In genomic region chr19:5003644-5004043, GRCm38 (mm10) we compare ENCODE assay signal across 11 mouse cellular contexts. TPM values are rescaled to one million over a fixed set of nuclear protein-coding genes. Genes with fewer than 3 reads are reported as not detected.
A peak's percentile ranks its signal among the peaks of the same experiment; 100 is the strongest.
DNase-seq lines count a peak whose midpoint lies in the region; ATAC-seq and TF ChIP-seq lines count a peak whose summit lies in the region.
"Not testable (repeated sequence)": the region's sequence is repeated elsewhere in the genome, so short reads cannot be mapped to it uniquely, and the experiment has no call there.
"Had no signal": no experiment of that assay in that cellular context is flagged by ENCODE, and none has a peak within 500 bp of the region (broad histone marks: within the 10 kb centered on the region; RNA-seq: fewer than 3 reads in every experiment).

No protein-coding gene starts in this region.

- H3K4me1 ChIP-seq in intestine, postnatal 0 days (replicated peaks; ENCODE audit: control insufficient read depth, insufficient read depth, low read length); lung, postnatal 0 days (ENCODE audit: insufficient read depth, low read depth, low read length): not testable (repeated sequence)

- not testable (repeated sequence) for H3K9me3 ChIP-seq in intestine, postnatal 0 days (ENCODE audit: control insufficient read depth); lung, postnatal 0 days (ENCODE audit: low read length)

- not testable (repeated sequence) for H3K27me3 ChIP-seq in Patski; intestine, postnatal 0 days (replicated peaks; ENCODE audit: control insufficient read depth, insufficient read depth, low read length); lung, postnatal 0 days (replicated peaks; ENCODE audit: insufficient read depth, low read length); splenic B cell, adult 2 months (ENCODE audit: control insufficient read depth, insufficient read depth, low read length, poor library complexity, severe bottlenecking)

- intact Hi-C loops in gastrocnemius, adult 2 months (cut with DNase I): loop anchor here (2.0 kb wide), 1 partner anchor 249 kb away; no protein-coding TSS in a partner anchor

- DNase-seq in 3T3-L1 (ENCODE audit: low read depth, low spot score) (peak; percentile 53), ES-CJ7 (ENCODE audit: low read depth, low spot score) (peak; percentile 67)
- DNase-seq in Patski (ENCODE audit: low read depth, low spot score); gastrocnemius, adult 2 months; lung, postnatal 0 days (ENCODE audit: low spot score): not testable (repeated sequence)
- DNase-seq in splenic B cell, adult 2 months (ENCODE audit: low read depth, low spot score): peak; percentile 22

- TF ChIP-seq EP300 in lung, postnatal 0 days (IDR thresholded peaks at IDR 0.05): not testable (repeated sequence)

- WGBS in intestine, postnatal 0 days: 64% methylated on average over 2 of the region's 2 CpGs
- 39% methylated on average over 2 of the region's 2 CpGs for WGBS in lung, postnatal 0 days

- H3K27ac ChIP-seq in gastrocnemius, adult 2 months; intestine, postnatal 0 days (ENCODE audit: low read depth, low read length); lung, postnatal 0 days (ENCODE audit: low read length): not testable (repeated sequence)

- CTCF ChIA-PET in Patski (lab: Charles Lee): interaction anchor here (0.7 to 2.4 kb wide), 4 partner anchors 9 to 34 kb away, joined by 3 to 10 read pairs (median 6); no protein-coding TSS in a partner anchor

- not testable (repeated sequence) for H3K4me3 ChIP-seq in gastrocnemius, adult 2 months; intestine, postnatal 0 days (ENCODE audit: low read depth, low read length); lung, postnatal 0 days (ENCODE audit: low read depth, low read length)

- H3K4me2 ChIP-seq in intestine, postnatal 0 days (replicated peaks; ENCODE audit: low read depth); lung, postnatal 0 days (replicated peaks; ENCODE audit: low read depth, low read length): not testable (repeated sequence)

- H3K9ac ChIP-seq in intestine, postnatal 0 days (ENCODE audit: low read depth, low read length); lung, postnatal 0 days (replicated peaks; ENCODE audit: low read depth): not testable (repeated sequence)

- POLR2A ChIA-PET in Patski (lab: Charles Lee): not testable (repeated sequence)

- in situ Hi-C loops in Patski (cut with MboI; ENCODE audit: low pct_unique_long_range_greater_than_20kb): not testable (repeated sequence)

- not testable (repeated sequence) for H3K36me3 ChIP-seq in intestine, postnatal 0 days (ENCODE audit: control insufficient read depth, insufficient read depth); lung, postnatal 0 days (ENCODE audit: insufficient read depth, low read length); splenic B cell, adult 2 months (ENCODE audit: control insufficient read depth, insufficient read depth, low read length, poor library complexity, severe bottlenecking)

- peak; percentile 53 for TF ChIP-seq CTCF in Patski (IDR thresholded peaks at IDR 0.05)
- peak; percentile 5; the same call in 1 of the 2 replicates for TF ChIP-seq CTCF in gastrocnemius, adult 2 months (IDR thresholded peaks at IDR 0.05)
- TF ChIP-seq CTCF in intestine, postnatal 0 days (IDR thresholded peaks at IDR 0.05; ENCODE audit: low read depth): peak; percentile 23
- TF ChIP-seq CTCF in lung, postnatal 0 days (IDR thresholded peaks at IDR 0.05): peak; percentile 27

- ATAC-seq in Patski; intestine, postnatal 0 days; lung, postnatal 0 days: not testable (repeated sequence)

RNA-seq across cellular contexts. Expression of gene Npas4, which starts 13.5 kb away (rescaled TPM):
- polyA plus RNA-seq in Patski (2021): 0.18 TPM
- under 1 TPM in 1 of 2 experiments, not detected in 1; 0.13 TPM for total RNA-seq in gastrocnemius, adult 2 months (2021)
- 0.09 and 0.12 TPM in 2 replicates for polyA plus RNA-seq in intestine, postnatal 0 days (2015; fragmentation: Nextera tagmentation; extraction: Ambion mirVana)
- 0.04 TPM in 1 of 2 replicates, not detected in the other for polyA plus RNA-seq in lung, postnatal 0 days (2015; fragmentation: Nextera tagmentation; extraction: Ambion mirVana)
- total RNA-seq: gastrocnemius, adult 18-20 months; gastrocnemius, postnatal 25 days; granulocyte monocyte progenitor cell, adult 5-6 weeks had no signal
- polyA plus RNA-seq: embryonic facial prominence, embryonic 10.5 days had no signal

RNA-seq across cellular contexts. Expression of gene Slc29a2, which starts 20.0 kb away (rescaled TPM):
- 15.8 TPM for polyA plus RNA-seq in Patski (2021)
- total RNA-seq in gastrocnemius, adult 2 months (2021): 1 to 10 TPM; 6.0 to 8.6 TPM
- polyA plus RNA-seq in intestine, postnatal 0 days (2015; fragmentation: Nextera tagmentation; extraction: Ambion mirVana): 1.3 and 1.8 TPM in 2 replicates
- 0.88 TPM in 2 replicates for polyA plus RNA-seq in lung, postnatal 0 days (2015; fragmentation: Nextera tagmentation; extraction: Ambion mirVana)

RNA-seq across cellular contexts. Expression of gene B4gat1, which starts 35.0 kb away (rescaled TPM):
- 82.4 TPM for polyA plus RNA-seq in Patski (2021)
- 10 to 100 TPM; 20.0 to 22.4 TPM for total RNA-seq in gastrocnemius, adult 2 months (2021)
- 16.2 and 17.9 TPM in 2 replicates for polyA plus RNA-seq in intestine, postnatal 0 days (2015; fragmentation: Nextera tagmentation; extraction: Ambion mirVana)
- 33.8 and 36.3 TPM in 2 replicates for polyA plus RNA-seq in lung, postnatal 0 days (2015; fragmentation: Nextera tagmentation; extraction: Ambion mirVana)

RNA-seq across cellular contexts. Expression of gene AC124502.3, which starts 35.0 kb away (rescaled TPM):
- polyA plus RNA-seq in Patski (2021): 1.7 TPM
- total RNA-seq in gastrocnemius, adult 2 months (2021): under 1 TPM; 0.46 to 0.59 TPM
- polyA plus RNA-seq in intestine, postnatal 0 days (2015; fragmentation: Nextera tagmentation; extraction: Ambion mirVana): 0.56 TPM in 1 of 2 replicates, not detected in the other
- 1.1 and 1.6 TPM in 2 replicates for polyA plus RNA-seq in lung, postnatal 0 days (2015; fragmentation: Nextera tagmentation; extraction: Ambion mirVana)

RNA-seq across cellular contexts. Expression of gene Brms1, which starts 37.5 kb away (rescaled TPM):
- polyA plus RNA-seq in Patski (2021): 56.8 TPM
- 10 to 100 TPM; 14.7 to 15.1 TPM for total RNA-seq in gastrocnemius, adult 2 months (2021)
- polyA plus RNA-seq in intestine, postnatal 0 days (2015; fragmentation: Nextera tagmentation; extraction: Ambion mirVana): 33.2 and 33.4 TPM in 2 replicates
- 40.8 and 47.6 TPM in 2 replicates for polyA plus RNA-seq in lung, postnatal 0 days (2015; fragmentation: Nextera tagmentation; extraction: Ambion mirVana)
